Mouse (Mus musculus): ENCODE measurements around the gene Spata18.

DNA sequence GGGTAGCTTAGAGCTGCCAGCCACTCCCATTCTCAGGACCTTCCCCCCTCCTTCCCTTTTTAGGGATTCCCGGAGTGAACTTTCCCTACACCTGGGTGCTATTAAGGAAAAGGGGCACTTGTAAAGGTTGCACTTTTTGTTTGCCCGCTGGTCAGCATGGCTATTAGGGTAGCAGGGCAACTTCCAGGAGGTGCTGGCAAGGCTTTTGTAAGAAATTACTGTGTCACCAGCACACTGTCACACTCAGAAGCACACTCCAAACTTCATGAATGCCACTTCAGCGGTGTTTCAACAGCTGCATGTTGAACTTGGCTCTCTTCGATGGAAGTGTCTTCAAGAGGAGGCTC lies 649 bp downstream of the Spata18 start:
- no peak for TF ChIP-seq GATA1 (IDR thresholded peaks at IDR 0.05; ENCODE audit: low read length)
- no peak for TF ChIP-seq TAL1 (IDR thresholded peaks at IDR 0.05; ENCODE audit: low read length)
